Mouse (Mus musculus) MEL (cell line): ENCODE results near the gene Vps9d1.

Experiments
- HCFC1 ChIP-seq: IDR thresholded peaks from 2 replicates; pipeline ENCODE4 v1.6.1; 2012; ENCODE audit warnings: low read depth, mild to moderate bottlenecking, inconsistent platforms, low read length, improper control_type of control experiment, moderate library complexity
- KAT2A ChIP-seq: conservative IDR thresholded peaks from 2 replicates; pipeline ENCODE4 v1.6.1; 2012; ENCODE audit warnings: low read depth, low read length, improper control_type of control experiment, inconsistent platforms
- USF1 ChIP-seq: IDR thresholded peaks from 2 replicates; pipeline ENCODE4 v1.6.1; 2014; ENCODE audit warnings: low read depth, mild to moderate bottlenecking, inconsistent platforms, low read length, improper control_type of control experiment, moderate library complexity

DNA sequence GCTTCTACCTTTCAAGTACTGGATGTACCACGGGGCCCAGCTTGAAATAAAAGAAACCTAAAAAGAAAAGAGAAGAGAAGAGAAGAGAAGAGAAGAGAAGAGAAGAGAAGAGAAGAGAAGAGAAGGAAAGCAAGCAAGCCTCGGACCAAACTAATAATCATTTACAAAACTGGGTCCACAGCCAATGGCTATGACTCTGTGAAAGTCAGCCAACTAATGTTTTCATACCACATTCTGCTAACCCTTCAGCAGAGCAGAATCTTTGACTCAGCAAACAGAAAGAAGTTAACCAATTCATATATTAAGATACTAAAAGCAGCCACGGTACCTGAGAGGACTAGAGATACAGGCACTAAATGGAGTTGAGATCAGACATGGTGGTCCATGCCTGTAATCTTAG lies 38.1 kb upstream of the Vps9d1 start:
- TF ChIP-seq HCFC1 (no peak), KAT2A (no peak), USF1 (no peak)
